Mouse (Mus musculus): ENCODE data around the gene Grifin. TPM values are rescaled to one million over a fixed set of nuclear protein-coding genes. Genes with fewer than 3 reads are reported as not detected.

The Grifin gene
- total RNA-seq (2021), result not detected
- long read RNA-seq, experiment 1, result 0 reads
- long read RNA-seq, experiment 2, result 0 reads

GRCm38 (mm10) chr5:140564896-140565295 lies at the start of gene Grifin:
TSS of gene Grifin (minus strand) at chr5:140565071.
- DNase-seq, result no peak

- no peak for DNase-seq
Observed at GRCm38 (mm10) chr5:140614141-140614540, 49.3 kb upstream of the Grifin start.

GRCm38 (mm10) chr5:140612191-140612590 lies 47.3 kb upstream of the Grifin start:
- DNase-seq, result no peak

- DNase-seq, result no peak
Observed at GRCm38 (mm10) chr5:140611611-140612185, 46.8 kb upstream of the Grifin start.

- peak; percentile 80 to 84 for DNase-seq
Observed at GRCm38 (mm10) chr5:140611021-140611583, 46.2 kb upstream of the Grifin start.

GRCm38 (mm10) chr5:140610273-140611011 lies 45.6 kb upstream of the Grifin start:
- peak in 1 of 2 experiments; percentile 73 for DNase-seq

- DNase-seq, result peak; percentile 53 to 69
Observed at GRCm38 (mm10) chr5:140609511-140610272, 44.8 kb upstream of the Grifin start.

GRCm38 (mm10) chr5:140608634-140609015 lies 43.8 kb upstream of the Grifin start:
- DNase-seq, result peak in 1 of 2 experiments; percentile 35

GRCm38 (mm10) chr5:140607836-140608633 lies 43.2 kb upstream of the Grifin start:
- peak; percentile 45 to 58 for DNase-seq

- DNase-seq, result peak; percentile 95 to 97
Observed at GRCm38 (mm10) chr5:140607001-140607835, 42.3 kb upstream of the Grifin start, which contains the start of gene Lfng. TSS of gene Lfng (plus strand) at chr5:140607320.

- DNase-seq, result no peak
Observed at GRCm38 (mm10) chr5:140606386-140606785, 41.5 kb upstream of the Grifin start.

GRCm38 (mm10) chr5:140605228-140605627 lies 40.4 kb upstream of the Grifin start:
- DNase-seq, result no peak

GRCm38 (mm10) chr5:140604386-140604785 lies 39.5 kb upstream of the Grifin start:
- no peak for DNase-seq

- DNase-seq, result no peak
Observed at GRCm38 (mm10) chr5:140602540-140602939, 37.7 kb upstream of the Grifin start.

- no peak for DNase-seq
Observed at GRCm38 (mm10) chr5:140601712-140602111, 36.8 kb upstream of the Grifin start.

GRCm38 (mm10) chr5:140599939-140600338 lies 35.1 kb upstream of the Grifin start:
- DNase-seq, result no peak

- DNase-seq, result no peak
Observed at GRCm38 (mm10) chr5:140597787-140598186, 32.9 kb upstream of the Grifin start.

GRCm38 (mm10) chr5:140596927-140597588 lies 32.2 kb upstream of the Grifin start:
- peak; percentile 57 to 68 for DNase-seq

GRCm38 (mm10) chr5:140596426-140596825 lies 31.6 kb upstream of the Grifin start:
- no peak for DNase-seq

GRCm38 (mm10) chr5:140594846-140595245 lies 30.0 kb upstream of the Grifin start:
- no peak for DNase-seq
